Mouse (Mus musculus) CH12.LX (cell line): ENCODE data around the gene Phf12. TPM values are rescaled to one million over a fixed set of nuclear protein-coding genes. Genes with fewer than 3 reads are reported as not detected.
A peak's percentile ranks its signal among the peaks of the same experiment; 100 is the strongest.

Experiments
- DNase-seq: peaks from one replicate; pipeline ENCODE4 v3.0.0-alpha.2; 2013; ENCODE audit errors: extremely low read depth
- H3K27ac ChIP-seq: 2 replicates; pipeline ENCODE4 v1.5.1; 2012; ENCODE audit warnings: low read depth, mild to moderate bottlenecking, control low read depth, moderate library complexity; ENCODE audit not compliant: insufficient read depth
- H3K27me3 ChIP-seq: replicated peaks from 2 replicates; pipeline ENCODE3; 2012; ENCODE audit warnings: inconsistent platforms
- H3K36me3 ChIP-seq, 2 experiments: replicated peaks in 1 of 2; 2 replicates each; pipeline versions ENCODE3 to v1.6.1; 2012; ENCODE audit warnings: inconsistent platforms in 1 of 2, low read length in 1 of 2, mild to moderate bottlenecking in 1 of 2, mixed read lengths in 1 of 2, moderate library complexity in 1 of 2; ENCODE audit not compliant: control insufficient read depth in 1 of 2, insufficient read depth in 1 of 2
- H3K4me1 ChIP-seq, 2 experiments: 2 replicates each; pipeline ENCODE4 v1.6.1; 2012; ENCODE audit warnings: inconsistent platforms in 1 of 2, moderate library complexity in 1 of 2; ENCODE audit not compliant: insufficient read depth in 2 of 2, control insufficient read depth in 1 of 2
- H3K4me2 ChIP-seq: 2 replicates; pipeline ENCODE4 v1.6.1; 2012; ENCODE audit warnings: low read depth, mild to moderate bottlenecking, control low read depth; ENCODE audit not compliant: poor library complexity, insufficient read depth, severe bottlenecking
- H3K4me3 ChIP-seq, 3 experiments: fragments of 150-350 bp in 1 of 3; sonication (generic) in 1 of 3; replicated peaks in 1 of 3; 2 replicates each; pipeline versions ENCODE3 to v1.5.1; 2011 to 2012; ENCODE audit warnings: low read depth in 2 of 3, low read length in 2 of 3, mild to moderate bottlenecking in 2 of 3, moderate library complexity in 2 of 3, control low read depth in 1 of 3, improper control_type of control experiment in 1 of 3, inconsistent platforms in 1 of 3, mixed read lengths in 1 of 3; ENCODE audit not compliant: poor library complexity in 1 of 3
- H3K79me2 ChIP-seq: replicated peaks from 2 replicates; pipeline ENCODE4 v1.6.1; 2012; ENCODE audit warnings: mild to moderate bottlenecking, moderate library complexity; ENCODE audit not compliant: control insufficient read depth, poor library complexity, insufficient read depth, severe bottlenecking; ENCODE audit errors: extremely low read depth
- H3K9ac ChIP-seq: 2 replicates; pipeline ENCODE4 v1.6.1; 2012; ENCODE audit warnings: low read depth, mild to moderate bottlenecking, control low read depth, moderate library complexity; ENCODE audit not compliant: insufficient read depth
- H3K9me3 ChIP-seq: replicated peaks from 2 replicates; pipeline ENCODE3; 2012; ENCODE audit warnings: low read length, inconsistent platforms, mixed read lengths
- BHLHE40 ChIP-seq: IDR thresholded peaks from 2 replicates; pipeline ENCODE4 v1.6.1; 2011; ENCODE audit warnings: mild to moderate bottlenecking, low read depth, low read length, improper control_type of control experiment
- CHD2 ChIP-seq: IDR thresholded peaks from 2 replicates; pipeline ENCODE4 v1.6.1; 2011; ENCODE audit warnings: low read length, improper control_type of control experiment
- CTCF ChIP-seq, 2 experiments: IDR thresholded peaks in 1 of 2; conservative IDR thresholded peaks in 1 of 2; 2 replicates each; pipeline ENCODE4 v1.5.1; 2011 to 2012; ENCODE audit warnings: low read depth in 2 of 2, low read length in 2 of 2, improper control_type of control experiment in 1 of 2, inconsistent platforms in 1 of 2, mild to moderate bottlenecking in 1 of 2, moderate library complexity in 1 of 2
- ELF1 ChIP-seq: IDR thresholded peaks from 2 replicates; pipeline ENCODE4 v1.6.1; 2014; ENCODE audit warnings: low read depth, mild to moderate bottlenecking, inconsistent platforms, low read length, improper control_type of control experiment
- EP300 ChIP-seq: IDR thresholded peaks from 2 replicates; pipeline ENCODE4 v1.6.1; 2011; ENCODE audit warnings: low read length, improper control_type of control experiment
- HCFC1 ChIP-seq: IDR thresholded peaks from 2 replicates; pipeline ENCODE4 v1.6.1; 2012; ENCODE audit warnings: low read depth, mild to moderate bottlenecking, inconsistent platforms, low read length, improper control_type of control experiment
- IRF4 ChIP-seq: IDR thresholded peaks from 2 replicates; pipeline ENCODE4 v1.6.1; 2014; ENCODE audit warnings: low read depth, mild to moderate bottlenecking, inconsistent platforms, low read length, improper control_type of control experiment
- MAX ChIP-seq: IDR thresholded peaks from 2 replicates; pipeline ENCODE4 v1.6.1; 2011; ENCODE audit warnings: low read length, improper control_type of control experiment
- MEF2A ChIP-seq: IDR thresholded peaks from 2 replicates; pipeline ENCODE4 v1.6.1; 2014; ENCODE audit warnings: low read depth, mild to moderate bottlenecking, inconsistent platforms, low read length, improper control_type of control experiment, borderline replicate concordance
- MXI1 ChIP-seq: IDR thresholded peaks from 2 replicates; pipeline ENCODE4 v1.6.1; 2011; ENCODE audit warnings: mild to moderate bottlenecking, low read depth, low read length, improper control_type of control experiment
- MYC ChIP-seq: IDR thresholded peaks from 2 replicates; pipeline ENCODE4 v1.6.1; 2011; ENCODE audit warnings: low read depth, mild to moderate bottlenecking, improper control_type of control experiment, low read length
- NELFE ChIP-seq: IDR thresholded peaks from 2 replicates; pipeline ENCODE4 v1.6.1; 2011; ENCODE audit warnings: low read depth, low read length, improper control_type of control experiment
- NRF1 ChIP-seq: IDR thresholded peaks from 2 replicates; pipeline ENCODE4 v1.6.1; 2014; ENCODE audit warnings: low read depth, mild to moderate bottlenecking, inconsistent platforms, low read length, improper control_type of control experiment, moderate library complexity
- POLR2A ChIP-seq: IDR thresholded peaks from 2 replicates; pipeline ENCODE4 v1.6.1; 2011; ENCODE audit warnings: low read depth, mild to moderate bottlenecking, improper control_type of control experiment, low read length
- SIN3A ChIP-seq: IDR thresholded peaks from 2 replicates; pipeline ENCODE4 v1.6.1; 2012; ENCODE audit warnings: low read length, improper control_type of control experiment, inconsistent platforms
- TBP ChIP-seq: conservative IDR thresholded peaks from 2 replicates; pipeline ENCODE4 v1.6.1; 2011; ENCODE audit warnings: low read depth, low read length, improper control_type of control experiment
- TCF12 ChIP-seq: IDR thresholded peaks from 2 replicates; pipeline ENCODE4 v1.6.1; 2014; ENCODE audit warnings: low read depth, mild to moderate bottlenecking, inconsistent platforms, low read length, improper control_type of control experiment
- UBTF ChIP-seq: IDR thresholded peaks from 2 replicates; pipeline ENCODE4 v1.6.1; 2012; ENCODE audit warnings: low read depth, mild to moderate bottlenecking, inconsistent platforms, low read length, improper control_type of control experiment, moderate library complexity
- USF1 ChIP-seq: IDR thresholded peaks from 2 replicates; pipeline ENCODE4 v1.6.1; 2014; ENCODE audit warnings: low read depth, mild to moderate bottlenecking, inconsistent platforms, low read length, improper control_type of control experiment
- ZMIZ1 ChIP-seq: IDR thresholded peaks from 2 replicates; pipeline ENCODE4 v1.6.1; 2012; ENCODE audit warnings: low read depth, mild to moderate bottlenecking, inconsistent platforms, low read length, improper control_type of control experiment
- ZNF384 ChIP-seq: IDR thresholded peaks from 2 replicates; pipeline ENCODE4 v1.6.1; 2012; ENCODE audit warnings: low read depth, low read length, improper control_type of control experiment, inconsistent platforms
- dilution Hi-C: fragments of 300-500 bp; cut with MboI; formaldehyde crosslinking; loops from 2 replicates; pipeline ENCODE4 v1.14.3; 2020; ENCODE audit warnings: low sequenced_read_pairs; ENCODE audit not compliant: extremely low pct_unique_long_range_greater_than_20kb, extremely low pct_ligation_motif_present
- in situ Hi-C: fragments of 300-500 bp; cut with MboI; formaldehyde crosslinking; loops from 3 replicates; pipeline ENCODE4 v1.14.3; 2019; ENCODE audit warnings: low sequenced_read_pairs, low pct_ligation_motif_present, low pct_unique_long_range_greater_than_20kb, mixed read lengths
- polyA plus RNA-seq: library from polyadenylated mRNA; unstranded; fragments of >175 nt; gene quantifications from 2 replicates; pipeline ENCODE4 v1.2.1, GENCODE M21; 2012; ENCODE audit warnings: low read depth; ENCODE audit not compliant: insufficient read length
- total RNA-seq, 2 experiments: library from RNA; depleted of rRNA; stranded (reverse); fragments of 300-350 nt in 1 of 2; fragments of >200 nt in 1 of 2; gene quantifications; 2 replicates each; pipeline ENCODE4 v1.2.3; 2012 to 2014

The Phf12 gene
- total and polyA plus RNA-seq, 3 experiments: 10.7 to 59.7 (median 30.5) TPM

DNA sequence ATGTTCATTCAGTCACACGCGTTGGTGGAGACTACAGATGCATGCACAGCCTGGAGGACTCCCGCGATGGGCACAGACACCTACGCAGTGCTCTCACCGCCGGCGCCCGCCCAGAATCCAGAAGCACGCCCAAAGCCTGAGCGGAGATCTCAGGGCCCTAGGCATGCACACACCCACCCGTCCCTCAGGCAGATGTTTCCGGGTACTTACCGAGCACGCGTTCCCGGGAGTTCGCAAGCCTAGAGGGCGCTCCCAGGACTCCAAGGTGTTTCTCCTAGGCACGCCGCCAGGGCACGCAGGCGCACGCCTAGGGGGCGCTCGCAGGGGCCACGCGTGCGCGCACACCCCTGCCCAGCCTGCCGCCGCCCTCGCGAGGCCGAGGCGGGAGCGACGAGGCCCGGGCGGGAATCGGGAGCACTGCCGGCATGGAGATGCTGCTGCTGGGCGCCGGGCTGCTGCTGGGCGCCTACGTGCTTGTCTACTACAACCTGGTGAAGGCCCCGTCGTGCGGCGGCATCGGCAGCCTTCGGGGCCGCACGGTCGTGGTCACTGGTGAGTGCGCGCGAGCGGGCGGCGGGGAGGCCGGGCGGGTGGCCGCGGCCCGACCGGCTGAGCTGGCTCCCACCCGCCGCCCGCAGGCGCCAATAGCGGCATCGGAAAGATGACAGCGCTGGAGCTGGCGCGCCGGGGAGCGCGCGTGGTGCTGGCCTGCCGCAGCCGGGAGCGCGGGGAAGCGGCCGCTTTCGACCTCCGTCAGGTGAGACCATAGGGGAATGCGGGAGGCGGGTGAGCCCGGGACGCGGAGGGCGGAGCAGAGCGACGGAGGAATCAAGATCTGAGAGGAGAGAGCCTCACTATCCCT, 49.6 kb downstream of the Phf12 start, which contains the start of gene Dhrs13:
Gene Dhrs13 (plus strand): TSS at position 334 of the 862 bp plus-strand sequence.
- Histone ChIP-seq H3K9ac (peak within 1 kb of the TSS; percentile 80), H3K4me2 (peak within 1 kb of the TSS; percentile 86), H3K4me3 (peak within 1 kb of the TSS; percentile 61 to 78 (median 68)), H3K27me3 (no peaks in the 10 kb centered on the region), H3K4me1 (peaks cover 15 to 47% of the 10 kb centered on the region in 2 experiments), H3K36me3 (peaks cover 29 to 59% of the 10 kb centered on the region in 2 experiments), H3K9me3 (no peaks in the 10 kb centered on the region), H3K27ac (peak within 1 kb of the TSS; percentile 53; the same call in 1 of the 2 replicates), H3K79me2 (no peaks in the 10 kb centered on the region; the same call in 1 of the 2 replicates)
- dilution Hi-C loops (no loop called here), in situ Hi-C loops (no loop called here)
- peak; percentile 93 for DNase-seq
- TF ChIP-seq TBP (no peak), NRF1 (peak; percentile 93), MYC (peak; percentile 99), BHLHE40 (peak; percentile 96), POLR2A (peak; percentile 93), MXI1 (peak; percentile 99), MEF2A (peak; percentile 88), CHD2 (peak; percentile 81), ELF1 (peak; percentile 91), SIN3A (peak; percentile 98), TCF12 (peak; percentile 93), UBTF (peak; percentile 99), ZMIZ1 (peak; percentile 87), EP300 (no peak), USF1 (no peak), CTCF (conservative IDR thresholded peaks at IDR 0.05 in 1 of 2, IDR thresholded peaks at IDR 0.05 in 1 of 2; ENCODE audit: low read depth in 2 of 2, low read length in 2 of 2) (peak in 1 of 2 experiments; percentile 100; a peak in 2 of 4 replicates), NELFE (peak; percentile 96), IRF4 (no peak; the same call in 1 of the 2 replicates), MAX (peak; percentile 99)

DNA sequence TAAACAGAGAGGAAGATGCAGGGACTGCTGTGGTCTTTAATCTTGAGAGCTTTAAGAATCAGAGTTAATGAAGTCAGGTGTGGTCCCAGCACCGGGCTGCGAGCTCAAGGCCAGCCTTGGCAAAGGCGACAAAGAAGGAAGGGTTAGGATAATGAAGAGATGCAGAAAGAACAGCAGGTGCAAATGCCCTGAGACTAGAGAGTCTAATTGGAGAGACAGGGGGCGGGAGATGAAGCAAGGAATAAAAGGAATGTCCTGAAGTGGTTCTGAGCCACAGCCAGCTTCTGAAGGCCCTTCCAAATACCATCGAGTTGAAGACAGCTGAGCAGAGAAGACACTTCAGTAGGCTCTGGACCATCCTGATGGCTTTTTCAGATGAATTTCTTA, 50.2 kb downstream of the Phf12 start:
- peaks cover 15 to 52% of the 10 kb centered on the region in 2 experiments for H3K4me1 ChIP-seq
- TF ChIP-seq ZNF384 (no peak), SIN3A (0 out of 2 replicates have a peak, but pooled peaks have one; percentile 39), MEF2A (no peak), TBP (no peak), HCFC1 (0 out of 2 replicates have a peak, but pooled peaks have one; percentile 8), MYC (no peak), POLR2A (no peak), IRF4 (0 out of 2 replicates have a peak, but pooled peaks have one; percentile 7)

More for the DNA sequence above, 50.2 kb downstream of the Phf12 start:
- Histone ChIP-seq H3K27ac (no peak overlapping the region), H3K36me3 (peaks cover 23 to 54% of the 10 kb centered on the region in 2 experiments), H3K27me3 (no peaks in the 10 kb centered on the region), H3K9me3 (no peaks in the 10 kb centered on the region), H3K4me2 (peak overlapping the region; percentile 85), H3K4me3 (peak overlapping the region; percentile 61 to 78 (median 68)), H3K9ac (peak overlapping the region; percentile 80), H3K79me2 (no peaks in the 10 kb centered on the region; the same call in 1 of the 2 replicates)
- in situ Hi-C loops: no loop called here
- DNase-seq: no peak
- dilution Hi-C loops: no loop called here
